Mouse (Mus musculus) layer of hippocampus, adult 11-12 months (tissue): ENCODE measurements around the gene Mmgt2.

Source experiments
- DNase-seq: peaks from one replicate; pipeline ENCODE4 v3.0.0; 2022; ENCODE audit warnings: low spot score

The Mmgt2 gene

DNA sequence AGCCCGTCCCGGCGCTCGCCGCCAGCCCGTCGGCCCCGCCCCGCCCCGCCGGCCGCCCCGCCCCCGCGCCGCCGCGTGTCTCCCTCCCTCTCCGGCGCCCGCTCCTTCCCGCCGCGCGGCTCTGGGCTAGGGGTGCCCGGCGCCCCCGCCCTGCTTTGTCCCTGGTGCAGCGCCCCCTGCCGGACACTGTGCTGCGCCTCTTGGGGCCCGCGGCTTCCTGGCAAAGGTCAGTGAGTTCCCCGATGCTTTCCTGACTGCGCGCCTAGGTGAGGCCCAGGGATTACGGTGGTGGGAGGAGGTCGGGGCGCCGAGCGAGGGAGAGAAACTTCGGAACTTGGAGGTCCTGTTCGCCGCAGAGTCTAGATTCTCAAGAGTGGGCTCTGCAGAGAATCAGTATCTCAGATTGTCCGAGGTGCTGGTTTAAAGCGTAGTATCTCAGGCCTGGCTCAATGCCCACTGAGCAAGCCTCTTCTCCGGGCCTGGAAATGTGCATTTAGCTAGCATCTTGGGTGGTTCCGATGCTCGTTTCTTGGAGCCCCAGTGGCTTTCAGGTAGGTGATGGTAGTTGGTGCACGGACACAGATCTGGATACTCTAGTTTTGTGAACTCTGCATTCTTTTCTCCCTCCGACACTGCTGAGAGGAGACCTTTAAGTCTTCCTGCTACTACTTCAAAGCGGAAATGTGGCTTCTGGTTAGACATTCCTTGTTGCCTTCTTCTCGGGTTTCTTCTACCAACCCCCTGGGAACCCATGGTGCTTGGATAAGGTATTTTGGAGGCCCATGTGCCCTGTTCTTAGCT is at the start of gene Mmgt2:
Gene Mmgt2, plus strand, starts transcription at position 74 of the 801 bp plus-strand sequence.
- peak; percentile 90 for DNase-seq

DNA sequence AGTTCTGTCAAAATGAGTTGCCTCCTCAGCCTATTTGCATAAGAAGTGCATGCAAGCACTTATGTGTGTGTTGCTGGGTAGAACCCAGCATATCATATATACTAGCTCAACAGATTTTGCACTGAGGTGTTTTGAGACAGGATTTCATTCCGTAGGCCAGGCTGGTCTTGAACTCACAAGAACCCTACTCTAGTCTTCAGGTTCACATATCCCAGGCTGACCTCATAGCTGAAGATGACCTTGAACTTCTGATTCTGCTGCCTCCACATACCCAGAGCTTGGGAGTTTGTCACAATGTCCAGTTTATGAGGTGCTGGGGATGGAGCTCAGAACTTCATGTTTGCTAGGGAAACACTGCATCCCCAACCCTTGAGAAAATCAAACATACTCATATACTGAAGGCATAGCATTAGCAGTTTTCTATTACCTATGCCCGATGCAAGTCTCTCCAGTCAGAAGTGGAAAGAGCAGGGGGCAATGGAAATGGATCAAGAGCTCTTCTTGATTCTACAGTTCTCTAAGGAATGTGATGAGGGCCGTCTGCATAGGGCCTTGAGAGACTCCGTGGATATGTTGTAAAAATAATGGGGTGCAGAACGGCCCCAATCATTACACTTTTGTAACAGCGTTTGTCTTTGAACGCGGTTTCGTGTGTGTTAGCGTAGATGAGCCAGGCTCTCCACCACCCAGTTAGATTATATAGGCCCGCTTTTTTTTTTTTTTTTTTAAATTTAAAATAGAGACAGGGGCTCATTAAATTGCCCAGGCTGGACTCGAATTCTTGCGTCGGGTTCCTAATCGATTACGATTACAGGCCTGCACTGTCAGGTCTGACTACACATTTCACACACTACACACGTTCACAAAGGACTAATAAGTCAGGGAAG is 46.5 kb upstream of the Mmgt2 start:
- no peak for DNase-seq

GRCm38 (mm10) chr11:62602619-62603311 is 45.7 kb upstream of the Mmgt2 start:
- peak; percentile 97 for DNase-seq

GRCm38 (mm10) chr11:62603312-62604056 is 45.0 kb upstream of the Mmgt2 start:
- peak; percentile 36 for DNase-seq

- DNase-seq = no peak
These were observed 44.2 kb upstream of the Mmgt2 start for GRCm38 (mm10) chr11:62604123-62604706.

- no peak for DNase-seq
These were observed 43.4 kb upstream of the Mmgt2 start for GRCm38 (mm10) chr11:62604886-62605618.

- DNase-seq = no peak
These were observed 42.7 kb upstream of the Mmgt2 start for GRCm38 (mm10) chr11:62605619-62606298.

GRCm38 (mm10) chr11:62606299-62607169 is 41.9 kb upstream of the Mmgt2 start:
- no peak for DNase-seq

DNA sequence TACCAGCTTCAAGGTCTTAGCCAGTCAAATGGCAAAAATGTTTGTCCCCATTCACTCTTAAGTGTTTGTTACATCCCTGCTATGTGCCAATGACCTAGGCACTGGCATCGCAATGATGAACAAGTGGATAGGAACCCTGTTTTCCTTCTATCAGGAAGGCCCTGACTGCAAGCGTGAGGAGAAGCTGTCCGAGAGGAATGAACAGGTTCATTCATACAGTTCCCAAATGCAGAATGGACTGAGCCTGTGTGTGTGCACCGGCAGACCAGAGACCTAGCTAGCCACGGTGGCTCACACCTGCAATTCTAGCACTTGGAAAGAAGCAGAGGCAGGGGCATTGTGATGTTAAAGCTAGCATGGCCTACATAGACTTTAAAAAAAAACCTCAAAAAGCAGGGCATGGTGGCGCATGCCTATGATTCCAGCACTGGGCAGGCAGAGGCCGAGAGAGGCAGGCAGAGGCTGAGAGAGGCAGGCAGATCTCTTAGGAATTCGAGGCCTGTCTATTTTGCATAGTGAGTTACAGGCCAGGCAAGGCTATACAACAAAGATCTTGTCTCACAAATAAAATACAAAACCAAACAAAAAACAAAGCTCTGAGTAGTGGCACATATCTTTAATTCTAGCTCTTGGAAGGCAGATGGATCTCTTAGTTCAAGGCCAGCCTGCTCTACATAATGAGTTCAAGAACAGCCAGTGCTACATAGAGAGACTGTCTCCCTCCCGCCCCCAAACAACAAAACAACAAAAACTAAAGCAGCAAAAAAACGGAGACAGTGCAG is 41.1 kb upstream of the Mmgt2 start:
- no peak for DNase-seq

DNA sequence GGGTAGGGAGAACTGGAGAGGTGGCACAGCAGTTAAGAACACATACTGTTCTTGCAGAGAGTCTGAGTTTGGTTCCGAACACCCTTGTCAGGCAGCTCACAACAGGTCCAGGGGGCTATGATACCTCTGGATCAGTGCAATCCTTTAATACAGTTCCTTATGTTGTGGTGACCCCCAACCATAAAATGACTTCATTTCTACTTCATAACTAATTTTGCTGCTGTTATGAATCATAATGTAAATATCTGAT is 40.6 kb upstream of the Mmgt2 start:
- DNase-seq = no peak

- no peak for DNase-seq
These were observed 39.4 kb upstream of the Mmgt2 start for GRCm38 (mm10) chr11:62608826-62609675.

DNA sequence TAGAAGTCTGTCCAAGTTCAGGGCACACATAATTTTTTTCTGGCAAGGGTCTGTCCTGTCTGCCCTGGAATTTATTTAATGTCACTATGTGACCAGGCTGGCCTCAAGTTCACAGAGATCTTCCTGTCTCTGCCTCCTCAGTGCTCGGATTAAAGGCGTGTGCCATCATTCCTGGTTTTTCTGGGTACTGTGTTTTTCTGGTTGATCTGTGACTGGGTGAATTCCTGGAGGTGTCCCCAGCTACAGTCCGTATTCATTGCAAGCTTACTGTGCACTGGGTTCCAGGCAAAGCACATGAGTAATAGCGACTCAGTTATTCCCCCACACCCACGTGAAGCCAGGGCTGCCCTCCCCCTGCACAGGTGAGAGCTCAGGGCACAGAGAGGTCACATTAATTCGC is 38.2 kb upstream of the Mmgt2 start:
- DNase-seq = no peak

DNA sequence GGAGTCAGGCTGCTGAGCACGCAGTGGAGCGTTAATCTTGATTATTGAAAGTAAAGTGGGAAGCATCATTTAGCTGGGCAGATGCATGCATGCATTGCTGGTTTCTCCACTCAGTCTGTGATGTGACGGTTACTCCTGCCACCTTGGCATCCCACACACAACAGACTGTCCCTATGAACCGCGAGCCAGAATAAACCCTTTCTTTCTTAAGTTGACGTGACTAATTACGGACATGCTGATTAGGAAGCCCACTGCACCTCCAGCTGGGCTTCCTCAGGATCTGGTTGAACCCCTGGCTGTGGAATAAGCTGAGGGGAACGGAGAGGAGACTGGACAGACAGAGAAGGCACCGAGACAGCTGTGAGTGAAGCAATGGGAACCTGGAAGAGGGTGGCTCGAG is 35.9 kb upstream of the Mmgt2 start:
- no peak for DNase-seq

DNA sequence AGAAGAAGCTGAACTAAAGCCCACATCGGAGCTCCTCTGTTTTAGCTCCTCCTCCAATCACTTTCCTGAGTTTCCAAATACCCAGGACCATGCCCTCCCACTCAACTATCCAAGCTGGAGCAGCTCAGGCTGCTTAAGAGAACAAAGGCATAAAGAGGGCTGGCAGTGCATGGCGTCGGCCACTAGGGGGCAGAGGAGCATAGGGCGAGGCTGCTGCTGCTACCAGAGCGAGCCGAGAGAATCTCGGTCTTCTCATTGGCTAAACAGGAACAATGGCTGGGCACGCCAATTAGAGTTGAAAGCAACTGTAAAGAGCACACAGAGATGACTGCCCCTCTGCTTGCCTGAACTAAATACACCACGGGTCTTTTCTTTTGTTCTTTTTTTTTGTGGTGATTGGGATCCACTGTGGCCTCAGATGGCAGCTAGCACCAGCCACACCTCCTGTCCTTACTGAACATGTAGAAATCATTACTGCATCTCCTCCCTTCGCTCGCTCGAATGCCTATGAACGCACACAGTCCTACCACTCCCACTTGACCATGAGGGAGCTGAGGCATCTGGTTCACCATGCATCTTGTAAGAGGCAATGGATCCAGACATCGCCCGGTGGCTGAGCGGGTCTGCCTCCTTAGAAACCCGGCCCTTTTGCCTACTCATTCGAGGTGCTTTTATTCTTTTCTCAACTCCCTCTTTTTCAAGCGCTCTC is 34.7 kb upstream of the Mmgt2 start:
- peak; percentile 96 for DNase-seq

GRCm38 (mm10) chr11:62614876-62615410 is 33.5 kb upstream of the Mmgt2 start:
- no peak for DNase-seq

DNA sequence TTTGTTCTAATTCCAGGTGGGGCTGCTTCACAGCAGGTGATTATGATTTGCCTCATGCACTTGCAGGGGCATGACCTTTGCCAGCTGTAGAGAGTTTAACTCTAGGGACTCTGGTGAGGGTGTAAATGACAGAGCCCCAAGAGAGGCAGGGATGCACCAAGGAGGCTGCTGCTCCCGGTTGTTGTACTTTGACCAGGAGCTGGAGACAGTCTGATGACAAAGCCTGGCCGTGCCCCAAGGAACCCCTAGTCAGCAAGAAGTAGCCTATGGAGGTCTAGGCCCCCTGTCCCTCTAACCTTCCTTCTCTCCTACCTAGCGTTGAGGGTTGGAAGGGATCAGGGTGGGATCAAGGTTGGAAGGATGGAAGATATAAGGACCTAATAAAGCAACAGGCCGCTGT is 33.0 kb upstream of the Mmgt2 start:
- no peak for DNase-seq

- no peak for DNase-seq
These were observed 27.4 kb upstream of the Mmgt2 start for GRCm38 (mm10) chr11:62621079-62621478.
